Mouse (Mus musculus): ENCODE data around the gene Pcyox1.

- no peak for TF ChIP-seq EP300 (optimal IDR thresholded peaks at IDR 0.05)
- no peak for TF ChIP-seq CTCF (IDR thresholded peaks at IDR 0.05; ENCODE audit: low read depth)
Observed at GRCm38 (mm10) chr6:86419239-86419638, 22.3 kb upstream of the Pcyox1 start.

Data from stomach, postnatal 0 days (tissue).